Mouse (Mus musculus): ENCODE results near the gene Ptges2. TPM values are rescaled to one million over a fixed set of nuclear protein-coding genes. Genes with fewer than 3 reads are reported as not detected.
A peak's percentile ranks its signal among the peaks of the same experiment; 100 is the strongest.

Ptges2 gene
- polyA plus RNA-seq, 1 experiment = 39.1 TPM

- H3K27me3 ChIP-seq (ENCODE audit: control insufficient read depth, insufficient read depth, insufficient read length) = no peaks in the 10 kb centered on the region
- TF ChIP-seq MYOD1 (IDR thresholded peaks at IDR 0.05; ENCODE audit: control insufficient read depth, insufficient read length, low read depth) (no peak), USF1 (IDR thresholded peaks at IDR 0.05; ENCODE audit: low read depth) (no peak), MAX (IDR thresholded peaks at IDR 0.05) (no peak), CTCF (IDR thresholded peaks at IDR 0.05; ENCODE audit: control insufficient read depth, insufficient read depth, insufficient read length) (no peak), FOSL1 (IDR thresholded peaks at IDR 0.05; ENCODE audit: insufficient read depth, low read length, poor library complexity, severe bottlenecking) (no peak), CEBPB (IDR thresholded peaks at IDR 0.05; ENCODE audit: low read depth) (no peak), MYOG (IDR thresholded peaks at IDR 0.05; ENCODE audit: control insufficient read depth, extremely low read depth, insufficient read length) (no peak)
- H3K79me2 ChIP-seq (ENCODE audit: control insufficient read depth, insufficient read depth) = peaks cover 89% of the 10 kb centered on the region
- H3K79me3 ChIP-seq (ENCODE audit: low read depth) = peaks cover 39% of the 10 kb centered on the region
- peaks cover 15% of the 10 kb centered on the region for H3K36me3 ChIP-seq (ENCODE audit: control insufficient read depth, insufficient read depth)
- no peak overlapping the region for H3ac ChIP-seq (ENCODE audit: control insufficient read depth, insufficient read length, low read depth)
- no peak overlapping the region for H3K4me3 ChIP-seq (ENCODE audit: insufficient read depth, poor library complexity, severe bottlenecking)
Observed at GRCm38 (mm10) chr2:32448480-32448879, 52.8 kb downstream of the Ptges2 start.

GRCm38 (mm10) chr2:32449761-32450754, 54.4 kb downstream of the Ptges2 start, which contains the start of gene Naif1:
Gene Naif1, plus strand, starts transcription at chr2:32450457.
- Histone ChIP-seq H3K79me3 (ENCODE audit: low read depth) (peaks cover 39% of the 10 kb centered on the region), H3K4me3 (ENCODE audit: insufficient read depth, poor library complexity, severe bottlenecking) (peak within 1 kb of the TSS; percentile 66)

GRCm38 (mm10) chr2:32450881-32451844, 55.5 kb downstream of the Ptges2 start, which contains the start of gene Slc25a25:
Gene Slc25a25, minus strand, starts transcription at chr2:32451445.
- Histone ChIP-seq H3K79me2 (ENCODE audit: control insufficient read depth, insufficient read depth) (peaks cover 71% of the 10 kb centered on the region), H3K4me3 (ENCODE audit: insufficient read depth, poor library complexity, severe bottlenecking) (peak within 1 kb of the TSS; percentile 66), H3K27me3 (ENCODE audit: control insufficient read depth, insufficient read depth, insufficient read length) (no peaks in the 10 kb centered on the region), H3ac (ENCODE audit: control insufficient read depth, insufficient read length, low read depth) (peak within 1 kb of the TSS; percentile 67), H3K79me3 (ENCODE audit: low read depth) (peaks cover 39% of the 10 kb centered on the region), H3K36me3 (ENCODE audit: control insufficient read depth, insufficient read depth) (peaks cover 2% of the 10 kb centered on the region)
- TF ChIP-seq MYOG (IDR thresholded peaks at IDR 0.05; ENCODE audit: control insufficient read depth, extremely low read depth, insufficient read length) = no peak
- TF ChIP-seq CEBPB (IDR thresholded peaks at IDR 0.05; ENCODE audit: low read depth) = no peak
- no peak for TF ChIP-seq FOSL1 (IDR thresholded peaks at IDR 0.05; ENCODE audit: insufficient read depth, low read length, poor library complexity, severe bottlenecking)
- no peak for TF ChIP-seq USF1 (IDR thresholded peaks at IDR 0.05; ENCODE audit: low read depth)
- TF ChIP-seq MAX (IDR thresholded peaks at IDR 0.05) = peak; percentile 58
- TF ChIP-seq CTCF (IDR thresholded peaks at IDR 0.05; ENCODE audit: control insufficient read depth, insufficient read depth, insufficient read length) = no peak

More at GRCm38 (mm10) chr2:32449761-32450754, 54.4 kb downstream of the Ptges2 start, which contains the start of gene Naif1:
- Histone ChIP-seq H3K36me3 (ENCODE audit: control insufficient read depth, insufficient read depth) (peaks cover 9% of the 10 kb centered on the region), H3K27me3 (ENCODE audit: control insufficient read depth, insufficient read depth, insufficient read length) (no peaks in the 10 kb centered on the region), H3K79me2 (ENCODE audit: control insufficient read depth, insufficient read depth) (peaks cover 82% of the 10 kb centered on the region), H3ac (ENCODE audit: control insufficient read depth, insufficient read length, low read depth) (peak within 1 kb of the TSS; percentile 67)
- no peak for TF ChIP-seq USF1 (IDR thresholded peaks at IDR 0.05; ENCODE audit: low read depth)
- no peak for TF ChIP-seq CTCF (IDR thresholded peaks at IDR 0.05; ENCODE audit: control insufficient read depth, insufficient read depth, insufficient read length)
- no peak for TF ChIP-seq MYOG (IDR thresholded peaks at IDR 0.05; ENCODE audit: control insufficient read depth, extremely low read depth, insufficient read length)
- TF ChIP-seq MAX (IDR thresholded peaks at IDR 0.05) = no peak
- TF ChIP-seq FOSL1 (IDR thresholded peaks at IDR 0.05; ENCODE audit: insufficient read depth, low read length, poor library complexity, severe bottlenecking) = no peak
- no peak for TF ChIP-seq CEBPB (IDR thresholded peaks at IDR 0.05; ENCODE audit: low read depth)
- no peak for TF ChIP-seq MYOD1 (IDR thresholded peaks at IDR 0.05; ENCODE audit: control insufficient read depth, insufficient read length, low read depth)

GRCm38 (mm10) chr2:32451870-32452372, 56.2 kb downstream of the Ptges2 start:
- peaks cover 37% of the 10 kb centered on the region for H3K79me3 ChIP-seq (ENCODE audit: low read depth)
- H3ac ChIP-seq (ENCODE audit: control insufficient read depth, insufficient read length, low read depth) = no peak overlapping the region
- peaks cover 63% of the 10 kb centered on the region for H3K79me2 ChIP-seq (ENCODE audit: control insufficient read depth, insufficient read depth)
- peak overlapping the region; percentile 66 for H3K4me3 ChIP-seq (ENCODE audit: insufficient read depth, poor library complexity, severe bottlenecking)
- no peaks in the 10 kb centered on the region for H3K27me3 ChIP-seq (ENCODE audit: control insufficient read depth, insufficient read depth, insufficient read length)
- TF ChIP-seq CTCF (IDR thresholded peaks at IDR 0.05; ENCODE audit: control insufficient read depth, insufficient read depth, insufficient read length) = no peak
- TF ChIP-seq MYOD1 (IDR thresholded peaks at IDR 0.05; ENCODE audit: control insufficient read depth, insufficient read length, low read depth) = no peak
- TF ChIP-seq USF1 (IDR thresholded peaks at IDR 0.05; ENCODE audit: low read depth) = no peak
- TF ChIP-seq CEBPB (IDR thresholded peaks at IDR 0.05; ENCODE audit: low read depth) = no peak
- TF ChIP-seq MYOG (IDR thresholded peaks at IDR 0.05; ENCODE audit: control insufficient read depth, extremely low read depth, insufficient read length) = no peak
- no peak for TF ChIP-seq FOSL1 (IDR thresholded peaks at IDR 0.05; ENCODE audit: insufficient read depth, low read length, poor library complexity, severe bottlenecking)
- no peak for TF ChIP-seq MAX (IDR thresholded peaks at IDR 0.05)
- H3K36me3 ChIP-seq (ENCODE audit: control insufficient read depth, insufficient read depth) = peaks cover 8% of the 10 kb centered on the region
